Mouse (Mus musculus): ENCODE measurements around the gene Rab17.

The Rab17 gene

GRCm38 (mm10) chr1:90969347-90969784 is at the start of gene Rab17:
Gene Rab17, minus strand, starts transcription at chr1:90969661.
- no peak for DNase-seq (ENCODE audit: low spot score in 2 of 2)

GRCm38 (mm10) chr1:91017111-91017758 is 47.8 kb upstream of the Rab17 start:
- no peak for DNase-seq (ENCODE audit: low spot score in 2 of 2)

GRCm38 (mm10) chr1:91015571-91015970 is 46.1 kb upstream of the Rab17 start:
- DNase-seq (ENCODE audit: low spot score in 2 of 2) = no peak

GRCm38 (mm10) chr1:91013803-91014202 is 44.3 kb upstream of the Rab17 start:
- no peak for DNase-seq (ENCODE audit: low spot score in 2 of 2)

- DNase-seq (ENCODE audit: low spot score in 2 of 2) = no peak
These were observed 41.9 kb upstream of the Rab17 start for GRCm38 (mm10) chr1:91011336-91011735.

GRCm38 (mm10) chr1:91010716-91011115 is 41.3 kb upstream of the Rab17 start:
- DNase-seq (ENCODE audit: low spot score in 2 of 2) = no peak

GRCm38 (mm10) chr1:91010216-91010615 is 40.8 kb upstream of the Rab17 start:
- no peak for DNase-seq (ENCODE audit: low spot score in 2 of 2)

GRCm38 (mm10) chr1:91009266-91009665 is 39.8 kb upstream of the Rab17 start:
- no peak for DNase-seq (ENCODE audit: low spot score in 2 of 2)

- DNase-seq (ENCODE audit: low spot score in 2 of 2) = no peak
These were observed 39.3 kb upstream of the Rab17 start for GRCm38 (mm10) chr1:91008746-91009145.

GRCm38 (mm10) chr1:91008147-91008682 is 38.8 kb upstream of the Rab17 start:
- DNase-seq (ENCODE audit: low spot score in 2 of 2) = no peak

GRCm38 (mm10) chr1:91006708-91007107 is 37.2 kb upstream of the Rab17 start:
- DNase-seq (ENCODE audit: low spot score in 2 of 2) = no peak

GRCm38 (mm10) chr1:91006037-91006436 is 36.6 kb upstream of the Rab17 start:
- DNase-seq (ENCODE audit: low spot score in 2 of 2) = no peak

GRCm38 (mm10) chr1:91003522-91004253 is 34.2 kb upstream of the Rab17 start:
- no peak for DNase-seq (ENCODE audit: low spot score in 2 of 2)

- DNase-seq (ENCODE audit: low spot score in 2 of 2) = no peak
These were observed 33.2 kb upstream of the Rab17 start for GRCm38 (mm10) chr1:91002641-91003040.

GRCm38 (mm10) chr1:91001871-91002539 is 32.5 kb upstream of the Rab17 start:
- DNase-seq (ENCODE audit: low spot score in 2 of 2) = no peak

- DNase-seq (ENCODE audit: low spot score in 2 of 2) = no peak
These were observed 31.6 kb upstream of the Rab17 start for GRCm38 (mm10) chr1:91001101-91001500.

- no peak for DNase-seq (ENCODE audit: low spot score in 2 of 2)
These were observed 30.6 kb upstream of the Rab17 start for GRCm38 (mm10) chr1:90999911-91000601.

GRCm38 (mm10) chr1:90998891-90999611 is 29.6 kb upstream of the Rab17 start:
- DNase-seq (ENCODE audit: low spot score in 2 of 2) = no peak

- DNase-seq (ENCODE audit: low spot score in 2 of 2) = peak; percentile 40 to 49
These were observed 28.9 kb upstream of the Rab17 start, which contains the start of gene Lrrfip1 for GRCm38 (mm10) chr1:90998268-90998890. Gene Lrrfip1, plus strand, starts transcription at chr1:90998737.

GRCm38 (mm10) chr1:90997641-90998040 is 28.2 kb upstream of the Rab17 start:
- DNase-seq (ENCODE audit: low spot score in 2 of 2) = no peak

GRCm38 (mm10) chr1:90997136-90997535 is 27.7 kb upstream of the Rab17 start:
- no peak for DNase-seq (ENCODE audit: low spot score in 2 of 2)
